Mouse (Mus musculus) regulatory T cell (primary cell): ENCODE data around the gene Hist1h3d.
"Not testable (repeated sequence)": the region's sequence is repeated elsewhere in the genome, so short reads cannot be mapped to it uniquely, and the experiment has no call there.

Source experiments
- in situ Hi-C: fragments of 300-600 bp; cut with MboI, MseI; formaldehyde crosslinking; loops from one replicate; pipeline ENCODE4 v1.15.1; 2025; ENCODE audit warnings: high pct_unique_total_duplicates

Gene Hist1h3d

GRCm38 (mm10) chr13:23541497-23541896 lies 34.1 kb upstream of the Hist1h3d start:
- in situ Hi-C loops, result no loop called here

DNA sequence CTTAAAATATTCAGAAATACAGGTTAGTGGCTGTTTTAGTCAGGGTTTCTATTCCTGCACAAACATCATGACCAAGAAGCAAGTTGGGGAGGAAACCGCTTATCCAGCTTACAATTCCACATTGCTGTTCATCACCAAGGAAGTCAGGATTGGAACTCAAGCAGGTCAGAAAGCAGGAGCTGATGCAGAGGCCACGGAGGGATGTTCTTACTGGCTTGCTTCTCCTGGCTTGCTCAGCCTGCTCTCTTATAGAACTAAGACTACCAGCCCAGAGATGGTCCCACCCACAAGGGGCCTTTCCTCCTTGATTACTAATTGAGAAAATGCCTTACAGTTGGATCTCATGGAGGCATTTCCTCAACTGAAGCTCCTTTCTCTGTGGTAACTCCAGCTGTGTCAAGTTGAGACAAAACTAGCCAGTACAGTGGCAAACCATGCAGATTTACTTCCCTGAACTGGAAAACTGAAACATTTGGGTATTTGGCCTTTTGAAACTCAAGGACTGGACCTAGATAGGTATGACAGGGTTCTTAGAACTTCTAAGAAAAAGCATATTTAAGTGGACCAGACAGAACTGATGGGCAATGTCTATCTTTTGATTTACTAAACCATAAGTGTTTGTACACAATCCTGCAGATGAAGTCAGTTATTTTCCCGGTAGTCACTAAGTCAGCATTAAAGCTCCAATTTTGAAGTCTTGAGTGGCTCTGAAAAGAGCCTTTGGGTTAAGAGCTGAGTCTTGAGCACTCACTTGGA lies 33.2 kb upstream of the Hist1h3d start:
- in situ Hi-C loops, result not testable (repeated sequence)

DNA sequence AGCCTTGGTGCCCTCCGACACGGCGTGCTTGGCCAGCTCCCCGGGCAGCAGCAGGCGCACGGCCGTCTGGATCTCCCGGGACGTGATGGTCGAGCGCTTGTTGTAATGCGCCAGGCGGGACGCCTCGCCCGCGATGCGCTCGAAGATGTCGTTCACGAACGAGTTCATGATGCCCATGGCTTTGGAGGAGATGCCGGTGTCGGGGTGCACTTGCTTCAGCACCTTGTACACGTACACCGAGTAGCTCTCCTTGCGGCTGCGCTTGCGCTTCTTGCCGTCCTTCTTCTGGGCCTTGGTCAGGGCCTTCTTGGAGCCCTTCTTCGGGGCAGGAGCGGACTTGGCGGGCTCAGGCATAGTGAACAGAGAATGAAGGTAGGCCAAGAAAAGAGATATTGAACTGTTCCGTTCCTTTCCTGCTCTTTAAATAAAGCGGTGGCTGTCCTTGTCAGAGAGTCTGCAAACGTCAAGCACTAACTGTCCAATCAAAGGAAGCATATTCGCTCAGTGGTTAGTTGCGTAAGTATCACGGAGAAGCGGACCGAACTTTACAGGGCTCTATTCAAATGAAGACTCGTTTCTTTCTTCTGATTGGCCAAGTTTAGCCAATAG lies 32.5 kb upstream of the Hist1h3d start, which contains the start of gene Hist1h2bh:
TSS of gene Hist1h2bh (minus strand) at position 394 of the 609 bp plus-strand sequence.
- in situ Hi-C loops, result not testable (repeated sequence)

DNA sequence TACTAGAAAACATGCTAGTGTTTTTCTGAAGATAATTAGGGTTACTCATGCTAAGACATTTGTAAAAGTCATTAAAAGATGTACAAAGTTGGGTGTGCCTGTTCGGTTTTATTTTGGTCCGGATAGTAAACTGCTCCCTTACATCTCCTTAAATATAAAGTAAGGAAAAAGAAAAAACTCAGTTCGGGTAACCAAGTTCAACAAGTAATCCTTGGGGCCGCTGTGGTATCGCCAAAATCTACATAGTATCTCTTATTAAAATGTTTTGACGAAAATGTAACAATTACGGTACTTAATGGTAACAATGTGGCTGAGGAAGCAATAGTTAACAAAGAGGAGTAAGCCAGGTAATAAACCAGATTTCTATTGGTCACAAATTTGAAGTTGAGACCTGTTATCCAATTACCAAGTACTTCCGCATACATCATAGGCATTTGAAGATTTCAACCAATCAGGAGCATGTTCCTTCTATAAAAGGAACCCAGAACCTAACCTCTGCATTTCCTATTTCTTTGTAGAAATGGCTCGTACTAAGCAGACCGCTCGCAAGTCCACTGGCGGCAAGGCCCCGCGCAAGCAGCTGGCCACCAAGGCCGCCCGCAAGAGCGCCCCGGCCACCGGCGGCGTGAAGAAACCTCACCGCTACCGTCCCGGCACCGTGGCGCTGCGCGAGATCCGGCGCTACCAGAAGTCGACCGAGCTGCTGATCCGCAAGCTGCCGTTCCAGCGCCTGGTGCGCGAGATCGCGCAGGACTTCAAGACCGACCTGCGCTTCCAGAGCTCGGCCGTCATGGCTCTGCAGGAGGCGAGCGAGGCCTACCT lies 31.4 kb upstream of the Hist1h3d start, which contains the start of gene Hist1h3f:
TSS of gene Hist1h3f (plus strand) at position 88 of the 822 bp plus-strand sequence.
- in situ Hi-C loops, result no loop called here

DNA sequence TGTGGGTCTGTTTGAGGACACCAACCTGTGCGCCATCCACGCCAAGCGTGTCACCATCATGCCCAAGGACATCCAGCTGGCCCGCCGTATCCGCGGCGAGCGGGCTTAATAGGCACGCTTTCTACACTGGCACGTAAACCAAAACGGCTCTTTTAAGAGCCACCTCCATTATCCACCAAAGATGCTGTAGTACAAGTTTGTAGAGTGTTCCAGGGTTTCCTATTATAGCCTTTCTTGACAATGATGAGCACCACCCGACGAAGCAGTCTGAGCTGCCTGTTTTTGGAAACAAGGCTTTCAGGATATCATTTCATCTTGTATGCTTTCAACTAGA lies 30.8 kb upstream of the Hist1h3d start:
- in situ Hi-C loops, result not testable (repeated sequence)

DNA sequence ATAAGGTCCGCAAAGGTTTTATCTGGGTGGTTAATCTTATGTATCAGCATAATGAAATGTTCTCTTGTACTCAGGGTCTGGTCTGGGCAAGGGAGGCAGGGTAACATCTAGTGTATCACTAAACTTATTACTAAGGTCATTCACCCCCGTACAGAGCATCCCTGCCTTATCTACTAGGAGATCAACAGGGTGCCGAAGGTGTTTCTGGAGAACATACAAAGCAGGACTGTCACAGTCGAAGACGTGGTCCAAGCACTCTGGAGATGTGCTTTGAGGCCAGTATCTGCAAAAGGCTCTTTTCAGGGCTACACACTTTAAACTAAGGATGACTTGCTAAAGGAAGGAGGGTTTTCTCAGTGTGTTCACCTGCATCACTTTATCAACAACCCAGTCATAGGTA lies 28.9 kb upstream of the Hist1h3d start:
- in situ Hi-C loops, result no loop called here

DNA sequence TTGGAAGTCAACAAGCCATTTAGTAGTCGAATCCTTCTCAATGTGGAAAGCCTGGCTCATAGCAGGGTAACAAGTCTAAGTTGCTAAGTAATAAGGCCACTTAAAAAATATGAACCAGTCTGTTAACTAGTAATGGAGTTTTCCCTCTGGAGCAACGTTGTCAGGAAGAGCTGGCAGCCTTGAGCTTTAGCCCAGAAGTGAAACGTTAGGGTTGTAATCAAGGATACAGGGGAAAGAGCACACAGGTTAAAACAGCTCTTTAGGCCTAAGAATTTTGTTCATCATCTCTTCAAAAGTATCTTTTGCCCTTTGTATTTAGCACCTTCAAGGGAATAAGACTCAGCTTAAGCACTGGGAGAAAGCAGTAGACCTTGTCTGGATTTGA lies 24.8 kb upstream of the Hist1h3d start:
- in situ Hi-C loops, result loop anchor here (25.0 kb wide), 2 partner anchors 1062 to 1738 kb away; partner anchors contain the start of genes Hist1h2ao, Hist1h2bq and Hist1h4m

- in situ Hi-C loops, result loop anchor here (25.0 kb wide), 2 partner anchors 1061 to 1739 kb away; partner anchors contain the start of genes Hist1h2ao, Hist1h2bq and Hist1h4m
Observed at GRCm38 (mm10) chr13:23551146-23551834, 24.3 kb upstream of the Hist1h3d start, which contains the start of gene Hist1h4f. Gene Hist1h4f, minus strand, starts transcription at chr13:23551648.

- in situ Hi-C loops, result loop anchor here (25.0 kb wide), 2 partner anchors 1060 to 1740 kb away; partner anchors contain the start of genes Hist1h2ao, Hist1h2bq and Hist1h4m
Observed at GRCm38 (mm10) chr13:23551931-23552914, 23.3 kb upstream of the Hist1h3d start.

GRCm38 (mm10) chr13:23552962-23553361 lies 22.6 kb upstream of the Hist1h3d start, which contains the start of gene Hist1h1d:
Gene Hist1h1d, plus strand, starts transcription at chr13:23553262.
- in situ Hi-C loops, result loop anchor here (25.0 kb wide), 2 partner anchors 1059 to 1741 kb away; partner anchors contain the start of genes Hist1h2ao, Hist1h2bq and Hist1h4m

- in situ Hi-C loops, result loop anchor here (25.0 kb wide), 2 partner anchors 1058 to 1742 kb away; partner anchors contain the start of genes Hist1h2ao, Hist1h2bq and Hist1h4m
Observed at GRCm38 (mm10) chr13:23554393-23554792, 21.2 kb upstream of the Hist1h3d start.

DNA sequence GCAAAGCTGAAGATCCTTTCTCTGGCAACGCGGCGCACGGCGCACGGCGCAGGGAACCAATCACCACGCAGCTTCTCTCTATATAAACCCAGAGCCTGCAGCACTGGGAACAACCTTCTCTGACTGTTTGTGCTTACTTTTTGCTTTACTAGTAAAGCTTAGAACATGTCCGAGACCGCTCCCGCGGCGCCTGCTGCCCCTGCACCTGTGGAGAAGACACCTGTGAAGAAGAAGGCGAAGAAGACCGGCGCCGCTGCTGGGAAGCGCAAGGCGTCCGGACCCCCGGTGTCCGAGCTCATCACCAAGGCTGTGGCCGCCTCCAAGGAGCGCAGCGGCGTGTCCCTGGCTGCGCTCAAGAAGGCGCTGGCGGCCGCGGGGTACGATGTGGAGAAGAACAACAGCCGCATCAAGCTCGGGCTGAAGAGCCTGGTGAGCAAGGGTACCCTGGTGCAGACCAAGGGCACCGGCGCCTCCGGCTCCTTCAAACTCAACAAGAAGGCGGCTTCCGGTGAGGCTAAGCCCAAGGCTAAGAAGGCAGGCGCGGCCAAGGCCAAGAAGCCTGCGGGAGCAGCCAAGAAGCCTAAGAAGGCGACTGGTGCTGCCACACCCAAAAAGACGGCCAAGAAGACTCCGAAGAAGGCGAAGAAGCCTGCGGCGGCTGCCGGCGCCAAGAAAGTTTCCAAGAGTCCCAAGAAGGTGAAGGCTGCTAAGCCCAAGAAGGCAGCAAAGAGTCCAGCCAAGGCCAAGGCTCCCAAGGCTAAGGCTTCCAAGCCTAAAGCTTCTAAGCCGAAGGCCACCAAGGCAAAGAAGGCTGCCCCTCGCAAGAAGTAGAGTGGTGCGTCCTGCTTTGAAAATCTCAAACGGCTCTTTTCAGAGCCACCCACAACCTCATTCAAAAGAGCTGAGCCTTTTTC lies 20.4 kb upstream of the Hist1h3d start:
- in situ Hi-C loops, result loop anchor here (25.0 kb wide), 2 partner anchors 1057 to 1743 kb away; partner anchors contain the start of genes Hist1h2ao, Hist1h2bq and Hist1h4m

GRCm38 (mm10) chr13:23555839-23556416 lies 19.6 kb upstream of the Hist1h3d start:
- in situ Hi-C loops, result loop anchor here (25.0 kb wide), 2 partner anchors 1056 to 1744 kb away; partner anchors contain the start of genes Hist1h2ao, Hist1h2bq and Hist1h4m

DNA sequence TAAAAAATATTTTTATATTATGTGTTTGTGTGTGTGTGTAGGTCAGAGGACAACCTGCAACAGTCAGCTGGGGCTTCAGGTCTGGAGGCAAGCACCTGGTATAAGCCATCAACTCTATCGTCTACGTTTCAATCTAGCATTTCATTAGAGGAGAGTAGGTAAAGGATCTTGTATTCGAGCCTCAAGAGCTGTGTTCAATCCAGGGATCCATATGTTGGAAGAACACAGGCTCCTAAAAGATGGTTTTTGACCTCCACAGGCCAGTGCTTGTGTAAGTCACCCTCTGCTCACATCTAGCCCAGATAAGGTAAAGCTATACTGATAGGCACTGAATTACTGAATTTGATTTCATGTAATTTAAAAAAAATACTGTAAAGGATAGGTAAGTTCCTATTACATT lies 18.7 kb upstream of the Hist1h3d start:
- in situ Hi-C loops, result loop anchor here (25.0 kb wide), 2 partner anchors 1055 to 1745 kb away; partner anchors contain the start of genes Hist1h2ao, Hist1h2bq and Hist1h4m

DNA sequence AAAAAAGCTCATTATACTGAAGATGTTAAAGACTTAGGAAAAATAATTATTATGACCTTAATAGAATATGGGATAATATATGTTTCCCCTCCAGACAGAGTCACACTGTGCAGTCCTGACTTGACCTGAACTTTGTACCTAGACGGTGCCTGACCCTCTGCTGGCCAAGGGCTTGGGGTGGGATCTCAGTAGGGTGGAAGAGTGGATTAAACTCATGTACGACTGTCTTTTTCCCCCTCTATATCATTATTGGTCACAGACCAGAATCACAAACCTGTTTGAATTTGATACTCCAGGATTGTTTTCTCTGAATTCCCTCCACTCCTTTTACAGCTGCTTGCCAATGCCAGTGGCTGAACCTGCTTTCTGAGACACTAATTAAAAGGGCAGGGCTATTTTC lies 14.9 kb upstream of the Hist1h3d start:
- in situ Hi-C loops, result loop anchor here (25.0 kb wide), 2 partner anchors 1052 to 1748 kb away; partner anchors contain the start of genes Hist1h2ao, Hist1h2bq and Hist1h4m

DNA sequence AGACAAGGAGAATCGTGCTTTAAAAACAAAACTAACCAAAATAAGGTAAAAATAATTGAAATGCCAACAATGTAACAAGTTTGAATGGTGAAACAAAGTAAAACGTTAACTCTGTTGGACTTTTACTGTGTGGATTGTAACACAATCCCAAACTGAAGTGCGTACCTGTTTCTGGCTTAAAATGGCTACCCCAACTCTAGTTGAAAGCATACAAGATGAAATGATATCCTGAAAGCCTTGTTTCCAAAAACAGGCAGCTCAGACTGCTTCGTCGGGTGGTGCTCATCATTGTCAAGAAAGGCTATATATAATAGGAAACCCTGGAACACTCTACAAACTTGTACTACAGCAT lies 14.1 kb upstream of the Hist1h3d start:
- in situ Hi-C loops, result loop anchor here (25.0 kb wide), 2 partner anchors 1051 to 1749 kb away; partner anchors contain the start of genes Hist1h2ao, Hist1h2bq and Hist1h4m

- in situ Hi-C loops, result loop anchor here (25.0 kb wide), 2 partner anchors 1050 to 1750 kb away; partner anchors contain the start of genes Hist1h2ao, Hist1h2bq and Hist1h4m
Observed at GRCm38 (mm10) chr13:23561883-23562659, 13.5 kb upstream of the Hist1h3d start, which contains the start of gene Hist1h3e. Gene Hist1h3e, minus strand, starts transcription at chr13:23562369.
